Mouse (Mus musculus) embryonic facial prominence, embryonic 14.5 days (tissue): ENCODE measurements at regions not wholly inside any gene's neighbourhood (a gene's known extent, or its start where the extent isn't known, plus 50 kb on each side); places are given as distances from the start of the nearest gene placed in this dataset.
A peak's percentile ranks its signal among the peaks of the same experiment; 100 is the strongest.
"Not testable (repeated sequence)": the region's sequence is repeated elsewhere in the genome, so short reads cannot be mapped to it uniquely, and the experiment has no call there.

Experiments used
- ATAC-seq: fragments of 200-750 bp; cut with Nextera tagmentation; 2 replicates; pipeline ENCODE4 v1.8.0; 2017; ENCODE audit warnings: low read depth, moderate number of reproducible peaks, moderate TSS enrichment
- DNase-seq: peaks from one replicate; pipeline ENCODE4 v3.0.0-alpha.2; 2015; ENCODE audit warnings: low spot score
- H3K27ac ChIP-seq: fragments of 300-500 bp; sonication (generic); replicated peaks from 2 replicates; pipeline ENCODE4 v1.5.1; 2014; ENCODE audit warnings: low read depth, mild to moderate bottlenecking, low read length, moderate library complexity
- H3K27me3 ChIP-seq: fragments of 300-500 bp; sonication (generic); replicated peaks from 2 replicates; pipeline ENCODE4 v1.6.1; 2014; ENCODE audit warnings: low read length; ENCODE audit not compliant: control insufficient read depth, insufficient read depth
- H3K36me3 ChIP-seq: fragments of 300-500 bp; sonication (generic); 2 replicates; pipeline ENCODE4 v1.6.1; 2014; ENCODE audit warnings: low read length, mixed read lengths; ENCODE audit not compliant: control insufficient read depth, insufficient read depth
- H3K4me1 ChIP-seq: fragments of 300-500 bp; sonication (generic); 2 replicates; pipeline ENCODE4 v1.6.1; 2014; ENCODE audit warnings: antibody characterized with exemption, low read length; ENCODE audit not compliant: control insufficient read depth, insufficient read depth
- H3K4me2 ChIP-seq: fragments of 300-500 bp; sonication (generic); 2 replicates; pipeline ENCODE4 v1.6.1; 2014; ENCODE audit warnings: low read depth, mild to moderate bottlenecking, low read length, moderate library complexity, mixed read lengths
- H3K4me3 ChIP-seq: fragments of 300-500 bp; sonication (generic); 2 replicates; pipeline ENCODE4 v1.5.1; 2014; ENCODE audit warnings: low read depth, mild to moderate bottlenecking, low read length
- H3K9ac ChIP-seq: fragments of 300-500 bp; sonication (generic); 2 replicates; pipeline ENCODE4 v1.6.1; 2014; ENCODE audit warnings: low read depth, mild to moderate bottlenecking, low read length, moderate library complexity, mixed read lengths
- H3K9me3 ChIP-seq: fragments of 300-500 bp; sonication (generic); 2 replicates; pipeline ENCODE4 v1.6.1; 2016; ENCODE audit warnings: low read length; ENCODE audit not compliant: control insufficient read depth
- WGBS: fragments of 180-500 bp; shearing (Covaris S2); extraction: QIAGEN DNeasy Blood & Tissue Kit; methylation state at CpG from one replicate; pipeline ENCODE4 v1.1.7; 2014; 5-methylcytosine and 5-hydroxymethylcytosine counted together

GRCm38 (mm10) chr9:104407559-104408376, 70.2 kb upstream of the Acpp start:
- Histone ChIP-seq H3K27ac (no peak overlapping the region), H3K9me3 (no peaks in the 10 kb centered on the region), H3K27me3 (peaks cover 4% of the 10 kb centered on the region; the same call in 1 of the 2 replicates), H3K4me2 (peak overlapping the region; percentile 57), H3K4me3 (peak overlapping the region; percentile 28), H3K36me3 (no peaks in the 10 kb centered on the region), H3K9ac (0 out of 2 replicates have a peak overlapping the region, but pooled peaks have one; percentile 20), H3K4me1 (0 out of 2 replicates have a peak, but pooled peaks cover 3% of the 10 kb centered on the region)
- 17% methylated on average over 17 of the region's 18 CpGs for WGBS
- ATAC-seq: peak; percentile 31
- DNase-seq: peak; percentile 52

- H3K4me1 ChIP-seq: 0 out of 2 replicates have a peak, but pooled peaks cover 3% of the 10 kb centered on the region
- H3K27ac ChIP-seq: no peak overlapping the region
- no peak for DNase-seq
- no peaks in the 10 kb centered on the region for H3K9me3 ChIP-seq
- H3K4me3 ChIP-seq: no peak overlapping the region
- peaks cover 4% of the 10 kb centered on the region; the same call in 1 of the 2 replicates for H3K27me3 ChIP-seq
- no peak overlapping the region for H3K9ac ChIP-seq
- no peaks in the 10 kb centered on the region for H3K36me3 ChIP-seq
- no peak for ATAC-seq
- WGBS: 68% methylated on average over 2 of the region's 2 CpGs
- H3K4me2 ChIP-seq: no peak overlapping the region
These were observed 69.5 kb upstream of the Acpp start for GRCm38 (mm10) chr9:104407011-104407410.

- DNase-seq (no peak), ATAC-seq (no peak)
- Histone ChIP-seq H3K27ac (no peak overlapping the region), H3K27me3 (peaks cover 4% of the 10 kb centered on the region; the same call in 1 of the 2 replicates), H3K4me2 (no peak overlapping the region), H3K4me3 (no peak overlapping the region), H3K9ac (no peak overlapping the region), H3K36me3 (no peaks in the 10 kb centered on the region), H3K4me1 (0 out of 2 replicates have a peak, but pooled peaks cover 3% of the 10 kb centered on the region), H3K9me3 (no peaks in the 10 kb centered on the region)
- WGBS: 73% methylated on average over 7 of the region's 7 CpGs
These were observed 68.9 kb upstream of the Acpp start for GRCm38 (mm10) chr9:104406491-104406890.

GRCm38 (mm10) chr9:104403863-104404262, 66.3 kb upstream of the Acpp start:
- H3K27me3 ChIP-seq: 0 out of 2 replicates have a peak, but pooled peaks cover 4% of the 10 kb centered on the region
- H3K36me3 ChIP-seq: no peaks in the 10 kb centered on the region
- ATAC-seq (no peak), DNase-seq (no peak)
- no peak overlapping the region for H3K4me3 ChIP-seq
- no peaks in the 10 kb centered on the region for H3K9me3 ChIP-seq
- no peak overlapping the region for H3K9ac ChIP-seq
- whole genome bisulfite sequencing: 53% methylated on average over 1 of the region's 1 CpGs
- no peaks in the 10 kb centered on the region for H3K4me1 ChIP-seq
- H3K4me2 ChIP-seq: no peak overlapping the region
- H3K27ac ChIP-seq: no peak overlapping the region

GRCm38 (mm10) chr9:104401673-104402072, 64.1 kb upstream of the Acpp start:
- no peak overlapping the region for H3K4me3 ChIP-seq
- 72% methylated on average over 4 of the region's 4 CpGs for WGBS
- no peaks in the 10 kb centered on the region for H3K36me3 ChIP-seq
- no peak overlapping the region for H3K27ac ChIP-seq
- H3K4me2 ChIP-seq: no peak overlapping the region
- DNase-seq (no peak), ATAC-seq (no peak)
- H3K9me3 ChIP-seq: no peaks in the 10 kb centered on the region
- no peaks in the 10 kb centered on the region for H3K4me1 ChIP-seq
- no peak overlapping the region for H3K9ac ChIP-seq
- no peaks in the 10 kb centered on the region for H3K27me3 ChIP-seq

- Histone ChIP-seq H3K27me3 (no peaks in the 10 kb centered on the region), H3K27ac (no peak overlapping the region), H3K4me2 (no peak overlapping the region), H3K9ac (no peak overlapping the region), H3K4me1 (no peaks in the 10 kb centered on the region), H3K36me3 (no peaks in the 10 kb centered on the region), H3K4me3 (no peak overlapping the region), H3K9me3 (no peaks in the 10 kb centered on the region)
- DNase-seq (no peak), ATAC-seq (no peak)
- 85% methylated on average over 1 of the region's 1 CpGs for WGBS
These were observed 62.4 kb upstream of the Acpp start for GRCm38 (mm10) chr9:104399927-104400326.

- not testable (repeated sequence) for H3K4me2 ChIP-seq, H3K36me3 ChIP-seq, H3K9ac ChIP-seq, H3K9me3 ChIP-seq, H3K27ac ChIP-seq, ATAC-seq, DNase-seq, H3K27me3 ChIP-seq, H3K4me3 ChIP-seq, H3K4me1 ChIP-seq
- 68% methylated on average over 4 of the region's 4 CpGs for WGBS
These were observed 60.9 kb upstream of the Acpp start for GRCm38 (mm10) chr9:104398484-104398883.

GRCm38 (mm10) chr9:104387805-104388204, 50.3 kb upstream of the Acpp start:
- H3K36me3 ChIP-seq: no peaks in the 10 kb centered on the region
- no peaks in the 10 kb centered on the region for H3K27me3 ChIP-seq
- 85% methylated on average over 7 of the region's 7 CpGs for WGBS
- no peak overlapping the region for H3K9ac ChIP-seq
- H3K4me3 ChIP-seq: no peak overlapping the region
- H3K4me2 ChIP-seq: no peak overlapping the region
- no peak for ATAC-seq
- DNase-seq: no peak
- H3K27ac ChIP-seq: no peak overlapping the region
- H3K9me3 ChIP-seq: no peaks in the 10 kb centered on the region
- no peaks in the 10 kb centered on the region for H3K4me1 ChIP-seq
